Mouse (Mus musculus) retina, adult 2 months (tissue): ENCODE data around the gene Gimap3.

ENCODE experiments used
- DNase-seq: peaks from one replicate; pipeline ENCODE4 v3.0.0-alpha.2; 2012; ENCODE audit warnings: low read depth, low spot score

The Gimap3 gene

GRCm38 (mm10) chr6:48742422-48743351, 28.0 kb downstream of the Gimap3 start:
- no peak for DNase-seq

DNA sequence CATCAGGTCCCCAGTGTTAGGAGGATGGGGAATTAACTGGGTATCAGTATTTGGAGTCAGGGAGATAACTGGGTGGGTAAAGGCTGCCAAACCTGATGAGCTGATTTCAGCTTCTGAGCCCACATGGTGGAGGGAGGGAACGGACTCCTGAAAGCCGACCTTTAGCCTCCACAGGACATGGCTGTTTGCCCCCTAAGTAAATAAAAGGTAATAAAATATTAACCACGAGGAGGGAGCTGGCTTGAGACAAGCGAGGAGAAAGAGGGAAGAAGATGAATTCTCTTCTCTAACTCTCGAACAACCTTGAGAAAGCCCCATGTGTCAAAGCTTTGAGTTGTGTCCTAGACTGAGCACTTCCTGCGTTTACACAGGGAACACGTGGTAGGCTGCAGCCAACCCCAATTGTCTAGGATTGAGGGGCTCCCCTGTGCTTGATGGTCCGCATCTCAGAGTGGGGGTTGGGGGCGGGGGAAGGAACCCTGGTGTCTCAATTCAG, 28.9 kb downstream of the Gimap3 start:
- DNase-seq, result no peak

DNA sequence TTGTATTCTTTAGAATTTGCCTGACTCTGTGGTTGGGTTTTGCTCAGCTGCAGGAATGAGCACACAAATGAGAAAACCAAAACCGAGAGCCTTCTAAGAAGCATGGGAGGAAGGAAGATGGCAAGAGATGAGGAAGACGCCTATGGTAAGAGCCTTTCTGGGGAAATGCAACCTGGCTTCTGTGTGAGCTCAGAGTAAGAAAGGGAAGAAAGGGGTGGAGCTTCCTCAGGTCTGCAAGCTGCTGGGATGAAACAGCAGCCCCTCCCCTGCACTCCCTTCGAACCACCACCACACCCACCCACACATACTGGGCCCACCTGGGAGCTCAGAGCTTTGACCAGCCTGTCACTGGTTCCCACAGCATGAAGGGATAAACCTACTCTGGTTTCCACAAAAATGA, 29.4 kb downstream of the Gimap3 start:
- DNase-seq, result no peak

- no peak for DNase-seq
Observed at GRCm38 (mm10) chr6:48740501-48741169, 30.0 kb downstream of the Gimap3 start.

DNA sequence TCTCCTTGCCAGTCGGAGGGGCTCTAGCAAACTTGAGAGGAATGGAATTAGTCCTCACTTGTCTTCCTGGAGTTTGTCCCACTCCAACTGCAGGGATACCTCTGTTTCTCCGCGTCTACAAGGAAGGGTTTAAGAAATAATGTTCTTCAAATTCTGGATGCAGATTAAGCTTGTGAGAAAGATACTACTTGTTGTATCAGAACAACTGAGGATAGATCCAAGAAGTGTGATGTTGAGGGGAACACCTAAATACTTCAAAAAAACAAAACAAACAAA, 30.9 kb downstream of the Gimap3 start:
- no peak for DNase-seq

GRCm38 (mm10) chr6:48738961-48739779, 31.5 kb downstream of the Gimap3 start, which contains the start of gene Gimap1:
Gene Gimap1 (plus strand): TSS chr6:48739054.
- no peak for DNase-seq

GRCm38 (mm10) chr6:48737688-48738087, 33.0 kb downstream of the Gimap3 start:
- DNase-seq, result no peak

DNA sequence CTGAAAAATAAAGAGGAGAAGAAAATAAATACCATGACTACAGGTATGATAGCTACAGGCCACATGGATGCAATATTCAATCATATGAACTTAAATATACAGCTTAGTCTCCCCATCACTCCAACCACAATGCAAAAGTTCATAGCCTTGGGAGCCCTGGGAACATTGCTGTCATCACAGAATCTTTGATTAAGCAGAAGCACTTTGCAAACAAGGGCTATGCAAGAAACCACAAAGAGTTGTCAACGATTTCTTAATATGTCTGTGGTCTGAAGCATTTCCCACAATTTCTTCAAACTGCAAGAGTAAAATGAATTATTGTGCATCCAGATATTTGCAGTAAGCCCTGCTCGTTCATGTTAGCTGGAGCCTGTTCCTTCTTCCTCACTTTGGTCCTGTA, 33.6 kb downstream of the Gimap3 start:
- no peak for DNase-seq

DNA sequence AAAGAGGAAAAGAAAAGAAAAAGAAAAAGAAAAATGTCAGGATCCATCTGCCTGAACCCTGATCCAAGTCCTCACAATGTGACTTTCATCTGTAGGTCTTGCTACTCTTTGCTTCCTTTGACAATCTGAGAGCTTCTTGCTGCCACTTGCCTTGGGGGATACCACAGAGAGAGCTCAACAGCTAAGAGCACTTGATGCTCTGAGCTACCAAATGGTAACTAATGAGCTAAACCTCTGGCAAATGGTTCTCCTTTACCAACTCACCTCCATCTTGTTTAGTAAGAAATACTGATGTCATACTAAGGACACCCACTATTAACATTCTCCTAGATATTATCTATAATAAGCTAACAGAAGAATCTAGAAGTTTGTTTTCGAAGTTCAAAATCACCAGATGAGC, 37.0 kb downstream of the Gimap3 start:
- no peak for DNase-seq

GRCm38 (mm10) chr6:48732864-48733304, 37.8 kb downstream of the Gimap3 start:
- DNase-seq, result no peak

DNA sequence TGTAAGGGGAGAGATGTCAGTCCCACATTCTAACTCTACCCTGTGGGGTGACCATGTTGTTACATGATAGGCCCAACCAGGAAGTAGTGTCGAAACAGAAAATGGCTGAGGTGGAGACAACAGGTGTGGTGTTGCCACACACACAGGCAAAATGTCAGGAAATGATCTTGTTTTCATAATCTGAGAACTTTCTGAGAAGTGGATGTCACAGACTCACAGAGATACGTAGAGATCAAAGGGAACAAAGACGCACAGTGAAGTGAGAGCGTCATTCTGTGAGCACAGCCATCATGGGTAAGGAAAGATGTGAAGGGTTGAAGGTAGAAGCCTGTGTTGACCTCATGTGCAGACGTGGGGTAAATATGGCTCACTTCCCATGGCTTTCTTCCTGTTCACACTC, 42.9 kb downstream of the Gimap3 start:
- DNase-seq, result no peak

DNA sequence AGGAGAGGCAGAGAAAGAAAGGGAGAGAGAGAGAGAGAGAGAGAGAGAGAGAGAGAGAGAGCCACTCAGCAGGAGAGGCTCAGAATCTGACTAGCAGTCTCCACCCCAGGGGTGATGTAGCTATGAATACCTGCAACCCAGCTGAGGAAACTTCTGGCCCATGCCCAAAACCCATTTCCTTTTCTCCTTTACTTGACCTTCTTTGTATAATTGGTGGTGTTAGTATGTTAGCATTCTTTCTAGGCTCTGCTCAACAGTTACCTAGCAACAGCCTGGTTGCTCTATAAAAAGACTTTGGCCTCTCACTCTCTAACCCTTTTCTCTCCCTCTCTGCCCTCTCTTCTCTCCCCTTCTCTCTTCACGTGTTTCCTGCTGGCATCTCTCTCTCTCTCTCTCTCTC, 45.2 kb downstream of the Gimap3 start:
- no peak for DNase-seq

- DNase-seq, result no peak
Observed at GRCm38 (mm10) chr6:48723468-48723867, 47.2 kb downstream of the Gimap3 start.

DNA sequence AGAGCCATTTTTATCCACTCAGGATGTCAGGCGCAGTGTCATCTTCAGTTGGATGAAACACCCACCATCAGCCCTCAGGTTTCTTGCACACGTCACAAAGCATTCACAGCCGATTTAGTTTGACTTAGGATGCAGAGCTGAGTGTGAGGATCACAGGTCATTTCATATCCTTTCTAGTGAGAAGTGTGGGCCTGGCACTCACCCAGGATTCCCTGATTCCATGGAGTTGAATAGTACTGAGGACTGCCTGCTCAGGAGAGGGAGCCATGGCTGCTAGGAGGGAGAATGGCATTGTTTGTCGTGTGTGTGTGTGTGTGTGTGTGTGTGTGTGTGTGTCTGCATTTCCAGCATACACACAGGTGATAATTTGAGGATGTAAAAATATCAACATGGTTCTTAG, 50.3 kb downstream of the Gimap3 start:
- DNase-seq, result no peak

- DNase-seq, result no peak
Observed at GRCm38 (mm10) chr6:48718455-48718854, 52.2 kb downstream of the Gimap3 start, which contains the start of the genes Gm28053 and Gimap7. Gene Gm28053 (plus strand): TSS chr6:48718607. Gene Gimap7 (plus strand): TSS chr6:48718621.
